Mouse (Mus musculus) intestine, embryonic 14.5 days (tissue): Measurements from ENCODE around the gene Snrnp70. TPM values are rescaled to one million over a fixed set of nuclear protein-coding genes. Genes with fewer than 3 reads are reported as not detected.

ENCODE experiments used
- ATAC-seq: fragments of 200-750 bp; cut with Nextera tagmentation; replicated peaks from 2 replicates; pipeline ENCODE4 v1.8.0; 2017; ENCODE audit warnings: low read depth, moderate number of reproducible peaks, moderate TSS enrichment, moderate library complexity; ENCODE audit not compliant: low FRiP score, low TSS enrichment
- DNase-seq: peaks from one replicate; pipeline ENCODE4 v3.0.0-alpha.2; 2018; ENCODE audit warnings: low spot score
- H3K27ac ChIP-seq: fragments of 300-500 bp; sonication (generic); 2 replicates; pipeline ENCODE4 v1.5.1; 2014; ENCODE audit warnings: low read depth, mild to moderate bottlenecking, control low read depth
- H3K27me3 ChIP-seq: fragments of 300-500 bp; sonication (generic); replicated peaks from 2 replicates; pipeline ENCODE4 v1.6.1; 2014; ENCODE audit warnings: low read length, control low read depth; ENCODE audit not compliant: control insufficient read depth, insufficient read depth
- H3K36me3 ChIP-seq: fragments of 300-500 bp; sonication (generic); 2 replicates; pipeline ENCODE4 v1.6.1; 2014; ENCODE audit warnings: low read length, control low read depth; ENCODE audit not compliant: control insufficient read depth, insufficient read depth
- H3K4me1 ChIP-seq: fragments of 300-500 bp; sonication (generic); replicated peaks from 2 replicates; pipeline ENCODE4 v1.6.1; 2014; ENCODE audit warnings: low read length, control low read depth, mixed read lengths; ENCODE audit not compliant: control insufficient read depth, insufficient read depth
- H3K4me2 ChIP-seq: fragments of 300-500 bp; sonication (generic); 2 replicates; pipeline ENCODE4 v1.6.1; 2014; ENCODE audit warnings: low read length
- H3K4me3 ChIP-seq: fragments of 300-500 bp; sonication (generic); 2 replicates; pipeline ENCODE4 v1.5.1; 2014; ENCODE audit warnings: low read depth, low read length, control low read depth, mixed read lengths
- H3K9ac ChIP-seq: fragments of 300-500 bp; sonication (generic); 2 replicates; pipeline ENCODE4 v1.6.1; 2014; ENCODE audit warnings: mild to moderate bottlenecking, low read length
- H3K9me3 ChIP-seq: fragments of 300-500 bp; sonication (generic); 2 replicates; pipeline ENCODE4 v1.6.1; 2016; ENCODE audit warnings: low read length, control low read depth; ENCODE audit not compliant: control insufficient read depth
- WGBS: fragments of 180-500 bp; shearing (Covaris S2); extraction: QIAGEN DNeasy Blood & Tissue Kit; methylation state at CpG from one replicate; pipeline ENCODE4 v1.1.7; 2014; 5-methylcytosine and 5-hydroxymethylcytosine counted together
- polyA plus RNA-seq: library from polyadenylated mRNA; unstranded; fragments of >200 nt; fragmentation: Nextera tagmentation; extraction: Ambion mirVana; gene quantifications from 2 replicates; pipeline ENCODE4 v1.2.1, GENCODE M21; 2014

Gene Snrnp70
- polyA plus RNA-seq, 1 experiment from 2014 or later: 77.1 TPM

GRCm38 (mm10) chr7:45367020-45367880 lies 28.3 kb downstream of the Snrnp70 start:
- peaks cover 20% of the 10 kb centered on the region; the same call in 1 of the 2 replicates for H3K4me1 ChIP-seq
- whole genome bisulfite sequencing: under 1% methylated on average over 69 of the region's 70 CpGs
- ATAC-seq (peak; percentile 76), DNase-seq (peak; percentile 99)
- peaks cover 4% of the 10 kb centered on the region; the same call in 1 of the 2 replicates for H3K36me3 ChIP-seq
- H3K9me3 ChIP-seq: no peaks in the 10 kb centered on the region
- H3K27ac ChIP-seq: peak overlapping the region; percentile 47; the same call in 1 of the 2 replicates
- H3K27me3 ChIP-seq: peaks cover 49% of the 10 kb centered on the region
- H3K4me2 ChIP-seq: peak overlapping the region; percentile 99
- H3K4me3 ChIP-seq: peak overlapping the region; percentile 52
- H3K9ac ChIP-seq: peak overlapping the region; percentile 56

DNA sequence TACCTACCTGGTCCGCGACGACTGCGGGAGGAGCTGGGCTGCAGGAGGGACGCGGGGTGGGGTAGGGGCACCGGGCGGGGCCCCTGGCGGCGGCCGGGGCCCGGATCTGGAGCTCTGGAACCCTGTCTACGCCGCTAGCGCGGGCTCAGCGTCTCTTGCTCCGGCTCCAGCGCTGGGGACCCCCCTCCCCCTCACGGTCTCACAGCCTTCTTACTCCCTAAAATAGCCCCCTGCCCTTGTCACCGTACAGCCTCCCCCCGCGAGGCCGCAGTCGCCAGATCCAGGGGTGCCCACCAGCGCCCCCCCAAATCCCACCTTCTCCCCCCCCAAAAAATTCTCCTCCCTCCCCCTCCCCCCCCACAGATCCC lies 28.9 kb downstream of the Snrnp70 start, which contains the start of gene Ppfia3:
Gene Ppfia3, minus strand, starts transcription at position 368 of the 368 bp plus-strand sequence.
- H3K36me3 ChIP-seq: no peaks in the 10 kb centered on the region
- peak within 1 kb of the TSS; percentile 56 for H3K9ac ChIP-seq
- H3K4me3 ChIP-seq: peak within 1 kb of the TSS; percentile 52
- no peaks in the 10 kb centered on the region for H3K9me3 ChIP-seq
- H3K27me3 ChIP-seq: peaks cover 55% of the 10 kb centered on the region
- peak within 1 kb of the TSS; percentile 99 for H3K4me2 ChIP-seq
- peak within 1 kb of the TSS; percentile 47; the same call in 1 of the 2 replicates for H3K27ac ChIP-seq
- DNase-seq (peak; percentile 78), ATAC-seq (peak; percentile 17)
- H3K4me1 ChIP-seq: peaks cover 24% of the 10 kb centered on the region
- 0% methylated on average over 18 of the region's 26 CpGs for WGBS

GRCm38 (mm10) chr7:45365742-45366651 lies 29.5 kb downstream of the Snrnp70 start:
- H3K27me3 ChIP-seq: peaks cover 60% of the 10 kb centered on the region
- no peaks in the 10 kb centered on the region for H3K36me3 ChIP-seq
- DNase-seq (peak; percentile 85), ATAC-seq (no peak)
- WGBS: 4% methylated on average over 31 of the region's 35 CpGs
- H3K4me1 ChIP-seq: peaks cover 23% of the 10 kb centered on the region
- no peaks in the 10 kb centered on the region for H3K9me3 ChIP-seq
- H3K27ac ChIP-seq: no peak overlapping the region
- H3K4me3 ChIP-seq: peak overlapping the region; percentile 52
- peak overlapping the region; percentile 56 for H3K9ac ChIP-seq
- H3K4me2 ChIP-seq: peak overlapping the region; percentile 99

- Histone ChIP-seq H3K9me3 (no peaks in the 10 kb centered on the region), H3K4me3 (no peak overlapping the region), H3K4me2 (no peak overlapping the region), H3K9ac (no peak overlapping the region), H3K4me1 (peaks cover 19% of the 10 kb centered on the region), H3K27ac (no peak overlapping the region), H3K36me3 (no peaks in the 10 kb centered on the region), H3K27me3 (peaks cover 62% of the 10 kb centered on the region)
- 71% methylated on average over 2 of the region's 2 CpGs for whole genome bisulfite sequencing
- DNase-seq: no peak
- ATAC-seq: no peak
These were observed 31.6 kb downstream of the Snrnp70 start for GRCm38 (mm10) chr7:45363983-45364382.

- Histone ChIP-seq H3K9me3 (no peaks in the 10 kb centered on the region), H3K4me3 (no peak overlapping the region), H3K27me3 (peaks cover 55% of the 10 kb centered on the region), H3K27ac (no peak overlapping the region), H3K4me2 (no peak overlapping the region), H3K9ac (no peak overlapping the region), H3K36me3 (no peaks in the 10 kb centered on the region), H3K4me1 (peaks cover 19% of the 10 kb centered on the region)
- ATAC-seq (no peak), DNase-seq (peak; percentile 61)
- WGBS: 5% methylated on average over 13 of the region's 13 CpGs
These were observed 32.7 kb downstream of the Snrnp70 start for GRCm38 (mm10) chr7:45362801-45363200.

- H3K4me1 ChIP-seq: peaks cover 12% of the 10 kb centered on the region
- no peaks in the 10 kb centered on the region for H3K36me3 ChIP-seq
- no peak overlapping the region for H3K27ac ChIP-seq
- H3K4me3 ChIP-seq: peak overlapping the region; percentile 48
- peak; percentile 82 for ATAC-seq
- under 1% methylated on average over 43 of the region's 43 CpGs for WGBS
- peak; percentile 89 for DNase-seq
- no peaks in the 10 kb centered on the region for H3K9me3 ChIP-seq
- H3K4me2 ChIP-seq: peak overlapping the region; percentile 85
- peaks cover 55% of the 10 kb centered on the region for H3K27me3 ChIP-seq
- H3K9ac ChIP-seq: peak overlapping the region; percentile 31; the same call in 1 of the 2 replicates
These were observed 34.2 kb downstream of the Snrnp70 start for GRCm38 (mm10) chr7:45361243-45361804.

- no peak overlapping the region for H3K9ac ChIP-seq
- ATAC-seq (no peak), DNase-seq (no peak)
- no peaks in the 10 kb centered on the region for H3K9me3 ChIP-seq
- peak overlapping the region; percentile 85 for H3K4me2 ChIP-seq
- peak overlapping the region; percentile 48 for H3K4me3 ChIP-seq
- H3K27ac ChIP-seq: no peak overlapping the region
- WGBS: 53% methylated on average over 18 of the region's 18 CpGs
- H3K27me3 ChIP-seq: peaks cover 51% of the 10 kb centered on the region
- H3K36me3 ChIP-seq: no peaks in the 10 kb centered on the region
- peaks cover 10% of the 10 kb centered on the region for H3K4me1 ChIP-seq
These were observed 35.0 kb downstream of the Snrnp70 start for GRCm38 (mm10) chr7:45360404-45361125.
